Mouse (Mus musculus): ENCODE results near the gene Asb18. TPM values are rescaled to one million over a fixed set of nuclear protein-coding genes. Genes with fewer than 3 reads are reported as not detected.

Gene Asb18
- polyA plus RNA-seq, 2 experiments from 2014 or later, result not detected

Other genes starting within 250 kb of the Asb18 start
- gene Gbx2, start 83.5 kb downstream of the Asb18 start, polyA plus RNA-seq (2017; shearing (Covaris generic)), result not detected
- gene Iqca, start 138.7 kb upstream of the Asb18 start, polyA plus RNA-seq (2017; shearing (Covaris generic)), result not detected
- gene Ackr3, start 189.3 kb upstream of the Asb18 start, polyA plus RNA-seq (2017; shearing (Covaris generic)), result under 1 TPM; 0.15 to 0.21 TPM

All from activated CD4-positive, CD25-positive, alpha-beta regulatory T cell, adult 4 months (primary cell).